Mouse (Mus musculus) retina, adult 2 months (tissue): ENCODE data around the gene Msi2.

ENCODE experiments used
- DNase-seq: peaks from one replicate; pipeline ENCODE4 v3.0.0-alpha.2; 2012; ENCODE audit warnings: low read depth, low spot score

The Msi2 gene

DNA sequence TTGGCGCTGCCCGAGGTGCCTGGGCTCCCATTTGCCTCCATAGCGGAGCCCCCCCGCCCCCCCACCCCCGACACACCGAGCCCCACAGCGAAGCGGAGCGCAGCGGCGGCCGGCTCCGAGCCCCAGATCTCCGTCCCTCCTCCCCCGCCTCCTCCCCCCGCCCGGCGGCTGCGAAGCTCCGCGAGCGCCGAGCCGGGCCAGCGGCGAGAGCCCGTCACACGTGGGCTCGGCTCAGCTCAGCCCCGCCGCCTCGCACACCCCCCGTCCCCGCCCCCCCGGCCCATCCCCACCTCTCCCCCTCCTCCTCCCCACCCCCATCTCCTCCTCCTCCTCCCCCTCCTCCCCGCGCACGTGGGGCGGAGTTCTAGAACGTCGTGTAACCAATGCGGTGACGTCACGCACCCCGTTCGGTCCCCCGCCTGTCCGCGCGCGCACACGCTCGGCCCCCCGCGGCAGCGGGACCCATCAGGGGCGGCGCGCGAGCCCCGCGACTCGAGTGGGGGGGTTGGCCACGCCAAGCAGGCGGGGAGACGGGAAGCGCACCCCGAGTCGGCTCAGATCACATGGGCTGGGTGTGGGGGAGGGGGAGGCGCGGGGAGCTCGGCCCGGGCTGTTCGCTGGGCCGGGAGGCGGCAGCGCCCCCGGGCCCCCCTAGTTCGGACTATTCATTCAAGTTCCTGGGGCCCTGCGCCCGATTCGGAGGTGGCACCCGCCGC is at the start of gene Msi2:
Gene Msi2 (minus strand): TSS at position 464 of the 716 bp plus-strand sequence.
- DNase-seq, result peak; percentile 90

GRCm38 (mm10) chr11:88765635-88766034 is 47.3 kb upstream of the Msi2 start:
- no peak for DNase-seq

DNA sequence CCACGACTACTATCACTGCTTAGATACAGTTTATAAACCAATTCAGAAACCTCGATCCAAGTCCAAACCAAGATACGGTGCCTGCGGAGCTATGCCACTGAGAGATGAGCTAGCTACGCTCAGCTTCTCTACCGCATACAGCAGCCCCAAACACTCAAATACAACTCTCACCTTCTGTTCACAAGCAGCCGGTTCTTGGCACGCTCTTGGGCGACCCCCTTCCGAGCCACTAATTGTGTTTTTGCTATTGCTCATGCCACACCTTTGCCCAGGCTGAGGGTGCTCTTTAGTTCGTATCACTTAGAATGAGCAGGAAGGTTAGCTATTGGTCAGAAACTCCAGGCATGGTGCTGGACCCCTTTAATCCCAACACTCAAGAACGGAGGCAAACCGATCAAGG is 45.1 kb upstream of the Msi2 start:
- no peak for DNase-seq

DNA sequence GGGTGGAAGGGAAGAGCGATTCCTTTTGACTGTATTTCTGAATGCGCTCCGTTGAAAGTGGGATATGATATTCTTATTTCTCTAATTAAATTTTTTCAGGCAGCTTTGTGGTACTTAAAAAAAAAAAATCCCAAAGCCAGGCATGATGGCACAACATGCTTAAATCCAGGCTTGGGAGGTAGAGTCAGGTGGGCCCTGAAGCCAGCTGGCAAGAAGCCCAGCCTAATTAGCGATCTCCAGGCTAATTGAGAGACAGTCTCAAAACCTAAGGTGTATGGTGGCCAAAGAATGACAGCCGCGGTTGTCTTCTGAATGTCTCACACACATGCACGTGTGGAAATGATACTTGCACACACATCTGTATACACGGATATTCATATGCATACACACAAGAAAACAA is 41.2 kb upstream of the Msi2 start:
- DNase-seq, result no peak

GRCm38 (mm10) chr11:88758402-88758801 is 40.1 kb upstream of the Msi2 start:
- no peak for DNase-seq

- no peak for DNase-seq
Measured at GRCm38 (mm10) chr11:88745306-88745705, 27.0 kb upstream of the Msi2 start.

DNA sequence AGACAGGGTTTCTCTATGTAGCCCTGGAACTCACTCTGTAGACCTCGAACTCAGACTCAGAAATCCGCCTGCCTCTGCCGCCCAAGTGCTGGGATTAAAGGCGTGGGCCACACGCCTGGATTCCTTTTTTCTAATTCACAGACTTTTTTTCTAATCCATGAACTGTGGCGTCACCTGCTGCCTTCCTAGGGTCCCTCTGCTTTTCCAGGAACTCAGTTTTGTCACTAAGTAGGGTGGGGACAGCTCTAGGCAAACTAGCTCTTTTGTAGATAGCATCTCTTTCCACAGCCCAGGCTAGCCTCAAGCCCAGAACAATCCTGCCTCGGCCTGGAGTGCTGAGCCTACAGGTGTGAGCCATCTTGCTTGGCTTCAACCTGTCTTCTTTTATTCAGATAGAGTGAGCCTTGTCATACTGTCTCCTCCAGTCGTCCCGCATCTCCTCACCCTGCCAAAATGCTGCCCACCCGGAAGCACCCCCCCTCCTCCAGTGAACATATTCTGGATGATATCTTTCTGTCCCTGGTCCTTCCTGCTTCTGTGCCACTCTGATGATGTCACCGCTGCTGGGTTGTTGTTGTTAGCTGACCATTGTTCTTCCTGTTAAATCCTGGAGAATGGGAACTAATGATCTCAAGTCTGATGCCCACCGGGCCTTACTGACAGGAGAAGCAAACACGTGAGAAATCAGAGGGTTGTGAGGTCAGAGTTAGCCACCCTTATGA is 21.4 kb upstream of the Msi2 start:
- DNase-seq, result no peak

DNA sequence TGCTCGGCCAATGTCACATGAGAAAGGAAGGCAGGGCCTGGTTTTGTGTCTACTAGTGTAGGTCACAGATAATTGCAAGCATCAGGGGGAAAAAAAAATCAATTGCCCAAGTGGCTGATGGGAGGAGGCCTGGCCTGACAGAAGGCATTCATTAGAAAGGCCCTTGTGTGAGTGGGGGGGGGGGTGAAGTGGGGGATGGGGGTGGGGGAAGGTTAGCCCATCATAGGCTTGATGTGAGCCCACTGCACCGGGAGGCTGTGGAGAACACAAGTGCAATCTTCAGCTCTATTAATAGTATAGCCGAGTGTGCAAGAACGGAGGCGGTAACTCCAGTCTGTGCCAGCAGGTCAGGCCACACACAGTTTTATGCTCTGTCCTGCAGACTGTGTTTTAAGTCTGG is 11.1 kb upstream of the Msi2 start:
- DNase-seq, result no peak

- DNase-seq, result peak; percentile 53
Measured at GRCm38 (mm10) chr11:88728508-88728890, 10.2 kb upstream of the Msi2 start.

GRCm38 (mm10) chr11:88727768-88728507 is 9.6 kb upstream of the Msi2 start:
- DNase-seq, result no peak

DNA sequence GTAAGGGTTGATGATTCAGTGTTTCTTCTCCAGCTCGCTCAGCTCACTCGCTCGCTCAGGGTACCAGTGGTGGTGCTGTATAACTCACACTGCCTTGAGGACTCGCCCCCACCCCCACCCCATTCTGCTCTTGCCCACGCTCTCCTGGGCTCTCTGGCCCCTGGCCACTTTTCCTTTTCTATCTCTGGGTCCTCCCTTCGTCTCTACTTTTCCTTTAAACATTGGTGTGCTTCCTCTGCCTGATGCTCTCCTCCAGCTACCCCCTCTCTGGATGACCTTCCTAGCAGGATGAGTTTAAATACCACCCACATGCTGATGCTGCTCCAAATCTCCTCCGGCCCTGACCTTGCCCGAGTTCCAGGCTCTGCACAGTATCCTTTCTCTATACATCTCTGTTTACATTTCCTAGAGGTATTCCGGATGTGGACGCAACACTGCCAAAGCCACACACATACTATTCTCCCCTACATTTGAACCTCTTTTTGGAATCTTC is 2.9 kb upstream of the Msi2 start:
- DNase-seq, result no peak

- DNase-seq, result no peak
Measured at GRCm38 (mm10) chr11:88720261-88721143, 2.2 kb upstream of the Msi2 start.

- no peak for DNase-seq
Measured at GRCm38 (mm10) chr11:88719601-88720000, 1.3 kb upstream of the Msi2 start.

DNA sequence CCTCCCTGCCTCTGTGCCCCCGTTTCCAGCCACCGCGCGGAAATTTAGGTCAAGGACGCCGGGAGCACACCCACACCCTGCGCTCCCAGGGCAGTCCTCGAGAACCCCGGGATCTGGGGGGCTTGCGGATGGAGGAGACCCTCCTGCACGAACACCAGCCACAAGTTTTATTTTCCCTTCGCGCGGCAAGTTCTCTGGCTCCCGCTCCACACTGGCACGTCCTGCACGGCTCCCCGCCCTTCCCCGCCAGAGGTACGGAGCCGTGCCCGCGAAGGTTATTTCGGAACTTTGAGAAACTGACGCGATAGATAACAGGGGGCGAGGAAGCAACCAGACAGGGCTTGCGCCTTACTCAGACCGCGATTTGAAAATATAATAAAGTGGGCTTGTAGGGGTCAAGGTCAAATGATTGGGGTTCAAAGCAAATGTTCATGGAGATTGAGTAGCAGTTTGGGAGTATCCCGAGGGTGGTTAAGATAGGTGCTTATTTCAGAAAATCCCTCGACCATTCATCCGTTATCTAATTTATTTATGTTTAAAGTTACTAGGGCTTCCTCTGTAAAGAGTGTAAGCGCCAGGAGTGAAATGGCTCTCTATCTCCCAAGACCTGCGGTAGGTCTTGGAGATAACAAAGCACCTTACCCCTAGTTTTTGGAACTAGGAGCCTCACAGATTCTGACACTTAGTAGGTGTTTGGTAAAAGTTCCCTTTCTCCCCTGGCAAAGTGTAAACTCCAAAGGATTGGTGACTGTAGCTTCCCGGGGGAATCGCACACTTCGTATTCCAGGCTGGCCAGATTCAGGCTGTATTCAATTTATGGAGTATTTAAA is 668 bp upstream of the Msi2 start:
- DNase-seq, result no peak

DNA sequence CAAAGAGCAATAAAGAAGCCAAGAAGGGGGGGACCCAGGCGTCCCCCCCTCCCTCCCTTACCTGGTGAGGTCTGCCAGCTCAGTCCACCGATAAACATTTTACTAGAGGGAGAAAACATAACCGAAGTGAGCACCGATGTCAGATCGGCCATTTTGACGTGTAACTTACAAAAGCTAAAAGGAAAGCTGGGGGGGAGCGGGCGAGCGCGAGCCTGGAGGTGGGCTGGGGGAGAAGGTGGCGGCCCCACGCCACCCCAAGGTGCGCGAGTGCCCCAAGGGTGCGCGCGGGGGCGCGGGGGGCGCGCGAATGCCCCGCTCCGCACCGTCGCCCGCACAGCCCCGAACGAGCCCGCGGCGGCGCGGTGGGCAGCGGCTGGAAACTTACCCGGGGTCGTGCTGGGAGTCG is 666 bp downstream of the Msi2 start:
- DNase-seq, result no peak

DNA sequence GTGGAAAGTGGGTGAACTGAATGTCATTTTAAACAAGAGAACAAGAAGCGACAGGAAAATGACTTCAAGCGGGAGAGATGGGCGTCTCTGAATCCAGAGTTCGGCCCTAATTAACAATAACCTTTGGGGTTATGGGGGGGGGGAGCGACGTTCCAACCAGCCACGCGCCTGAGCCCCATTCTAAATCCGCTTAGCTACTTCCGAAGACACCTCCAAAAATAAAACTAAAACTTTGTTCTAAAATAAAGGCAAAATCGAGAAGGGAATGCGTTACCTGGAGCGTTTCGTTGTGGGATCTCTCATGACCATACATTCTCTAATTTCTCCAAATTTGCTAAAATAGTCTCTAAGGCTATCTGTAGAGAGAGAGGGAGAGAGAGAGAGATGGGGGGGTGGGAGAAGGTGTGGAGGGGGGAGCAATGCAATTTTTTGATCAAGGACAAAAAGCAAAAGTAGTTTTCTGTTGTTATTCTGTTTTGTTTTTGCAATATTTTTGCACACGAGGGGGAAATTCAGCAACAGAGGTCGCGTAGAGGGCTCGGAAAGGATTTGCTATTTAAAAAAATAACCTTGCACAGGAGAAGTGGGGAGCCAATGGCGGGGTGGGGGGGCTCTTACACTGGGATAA is 1.2 kb downstream of the Msi2 start:
- DNase-seq, result no peak

DNA sequence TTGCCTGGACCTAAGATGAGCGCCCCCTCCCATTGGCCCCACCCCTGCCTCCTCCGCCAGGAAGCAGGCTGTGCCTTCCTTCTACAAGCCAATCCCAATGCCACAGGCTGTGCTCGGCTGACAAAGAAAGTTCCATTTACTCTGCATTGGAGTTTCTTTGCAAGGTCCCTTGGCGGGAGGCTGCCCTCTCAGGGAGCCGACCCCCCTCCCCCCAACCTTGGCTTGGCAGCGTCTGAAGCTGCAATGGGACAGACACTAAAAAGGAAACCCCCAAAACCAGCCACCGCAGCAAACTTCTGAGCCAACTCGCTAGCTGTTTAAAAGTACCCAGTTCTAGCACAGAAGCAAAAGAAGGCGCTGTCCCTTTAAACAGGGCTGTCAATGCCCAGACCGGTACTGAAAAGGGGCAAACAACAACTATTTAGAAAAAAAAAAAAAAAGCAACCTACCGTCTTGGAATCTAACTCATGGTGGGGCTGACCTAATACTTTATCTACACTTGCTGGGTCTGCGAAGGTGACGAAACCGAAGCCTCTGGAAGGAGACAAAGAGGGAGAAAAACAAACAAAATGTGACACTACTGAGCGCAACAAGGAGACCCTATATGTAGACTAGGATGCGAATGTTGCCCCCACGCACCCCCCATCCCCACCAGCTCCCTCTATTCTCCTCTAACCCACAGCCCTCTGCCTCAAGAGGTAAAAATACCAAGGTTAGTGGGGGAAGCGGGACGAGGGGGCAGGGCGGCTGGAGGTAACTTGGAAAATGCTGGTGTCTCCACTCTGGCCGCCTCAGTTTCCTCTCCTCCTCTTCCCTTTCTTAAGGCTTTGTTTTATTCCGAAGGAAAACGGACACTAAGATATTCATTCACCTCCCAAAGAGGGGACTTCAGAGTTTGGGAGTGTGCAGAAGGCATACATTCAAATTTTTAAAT is 2.0 kb downstream of the Msi2 start:
- no peak for DNase-seq

- no peak for DNase-seq
Measured at GRCm38 (mm10) chr11:88715299-88715698, 3.0 kb downstream of the Msi2 start.

- DNase-seq, result no peak
Measured at GRCm38 (mm10) chr11:88714127-88714526, 4.2 kb downstream of the Msi2 start.
